Mouse (Mus musculus) embryonic facial prominence, embryonic 10.5 days (tissue): ENCODE results near the gene Ssr1. TPM values are rescaled to one million over a fixed set of nuclear protein-coding genes. Genes with fewer than 3 reads are reported as not detected.

Source experiments
- DNase-seq: peaks from one replicate; pipeline ENCODE4 v3.0.0-alpha.2; 2017; ENCODE audit warnings: low spot score
- H3K27ac ChIP-seq: fragments of 300-500 bp; sonication (generic); replicated peaks from 2 replicates; pipeline ENCODE4 v1.5.1; 2016; ENCODE audit warnings: mild to moderate bottlenecking
- H3K27me3 ChIP-seq: fragments of 300-500 bp; sonication (generic); replicated peaks from 2 replicates; pipeline ENCODE4 v1.6.1; 2016; ENCODE audit warnings: low read depth, mild to moderate bottlenecking; ENCODE audit not compliant: poor library complexity, severe bottlenecking
- H3K36me3 ChIP-seq: fragments of 300-500 bp; sonication (generic); replicated peaks from 2 replicates; pipeline ENCODE4 v1.6.1; 2016; ENCODE audit warnings: mild to moderate bottlenecking, moderate library complexity
- H3K4me1 ChIP-seq: fragments of 300-500 bp; sonication (generic); 2 replicates; pipeline ENCODE4 v1.6.1; 2016
- H3K4me3 ChIP-seq: fragments of 300-500 bp; sonication (generic); 2 replicates; pipeline ENCODE4 v1.5.1; 2016; ENCODE audit warnings: mild to moderate bottlenecking, moderate library complexity
- H3K9me3 ChIP-seq: fragments of 300-500 bp; sonication (generic); 2 replicates; pipeline ENCODE4 v1.6.1; 2016; ENCODE audit warnings: mild to moderate bottlenecking
- WGBS: fragments of 180-500 bp; shearing (Covaris S2); methylation state at CpG from one replicate; pipeline ENCODE4 v1.1.7; 2016; 5-methylcytosine and 5-hydroxymethylcytosine counted together
- polyA plus RNA-seq: library from polyadenylated mRNA; unstranded; fragments of >200 nt; fragmentation: Nextera tagmentation; extraction: Ambion mirVana; gene quantifications from 2 replicates; pipeline ENCODE4 v1.2.1, GENCODE M21; 2016

Ssr1 gene
- 107 and 110 TPM in 2 replicates for polyA plus RNA-seq

DNA sequence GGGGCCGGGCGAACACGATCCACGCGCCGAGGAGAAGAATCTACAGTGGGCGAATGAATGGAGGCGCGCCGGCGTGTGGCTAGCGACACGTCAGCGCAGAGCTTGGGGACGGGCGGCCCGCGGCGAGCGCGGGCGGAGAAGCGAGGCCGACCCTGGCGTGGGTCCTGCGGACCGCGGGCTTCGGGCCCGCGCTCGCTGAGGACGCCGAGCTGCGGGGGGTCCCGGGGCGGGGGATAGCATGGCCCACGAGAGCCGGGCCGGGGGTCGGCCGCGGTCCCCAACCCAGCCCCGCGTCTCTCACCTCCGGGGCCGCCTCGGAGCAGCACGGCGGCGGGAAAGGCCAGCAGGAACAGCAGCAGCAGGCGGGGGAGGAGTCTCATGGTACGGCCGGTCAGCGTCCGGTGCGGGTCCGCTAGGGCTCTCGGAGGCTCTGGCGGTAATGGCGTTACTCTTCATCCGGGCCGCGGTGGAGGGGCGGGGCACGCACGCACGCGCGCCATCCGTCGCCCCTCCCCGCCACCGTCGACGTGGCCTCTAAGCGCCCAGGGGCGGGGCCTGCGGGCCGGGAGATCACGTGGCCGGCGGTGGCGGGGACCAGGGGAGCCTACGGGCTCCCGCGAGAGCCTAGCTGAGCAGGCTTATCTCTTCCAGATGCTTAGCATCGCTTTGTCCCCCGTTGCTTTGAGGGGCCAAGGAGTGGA is at the start of gene Ssr1:
TSS of gene Ssr1 (minus strand) at position 514 of the 701 bp plus-strand sequence.
- Histone ChIP-seq H3K27me3 (no peaks in the 10 kb centered on the region), H3K27ac (peak within 1 kb of the TSS; percentile 94), H3K36me3 (peaks cover 30% of the 10 kb centered on the region), H3K9me3 (no peaks in the 10 kb centered on the region), H3K4me3 (peak within 1 kb of the TSS; percentile 77), H3K4me1 (peaks cover 14% of the 10 kb centered on the region)
- under 1% methylated on average over 89 of the region's 89 CpGs for WGBS
- peak; percentile 98 for DNase-seq

DNA sequence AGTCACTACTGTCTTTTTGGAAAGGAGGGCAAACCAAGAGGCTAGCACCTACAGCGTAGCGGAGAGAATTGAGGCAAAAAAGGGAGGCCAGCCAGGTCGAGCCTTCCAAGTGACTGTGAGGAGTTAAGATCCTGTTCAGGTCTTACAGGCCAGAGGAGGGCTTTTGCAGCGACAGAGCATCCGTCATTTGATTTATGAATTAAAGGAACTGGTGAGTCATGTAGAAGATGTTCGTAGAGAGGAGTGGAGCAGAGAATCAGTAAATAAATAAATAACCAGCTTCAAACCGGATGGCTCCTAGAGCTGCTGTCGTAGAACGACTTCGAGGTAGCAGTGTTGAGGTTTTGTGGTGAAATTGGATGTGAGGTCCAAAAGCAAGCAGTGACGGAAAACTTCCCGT is 43.8 kb upstream of the Ssr1 start:
- DNase-seq = no peak
- Histone ChIP-seq H3K36me3 (peaks cover 41% of the 10 kb centered on the region), H3K27me3 (no peaks in the 10 kb centered on the region), H3K4me3 (peak overlapping the region; percentile 95), H3K9me3 (no peaks in the 10 kb centered on the region), H3K27ac (peak overlapping the region; percentile 87), H3K4me1 (peaks cover 19% of the 10 kb centered on the region)
- 56% methylated on average over 12 of the region's 12 CpGs for WGBS

DNA sequence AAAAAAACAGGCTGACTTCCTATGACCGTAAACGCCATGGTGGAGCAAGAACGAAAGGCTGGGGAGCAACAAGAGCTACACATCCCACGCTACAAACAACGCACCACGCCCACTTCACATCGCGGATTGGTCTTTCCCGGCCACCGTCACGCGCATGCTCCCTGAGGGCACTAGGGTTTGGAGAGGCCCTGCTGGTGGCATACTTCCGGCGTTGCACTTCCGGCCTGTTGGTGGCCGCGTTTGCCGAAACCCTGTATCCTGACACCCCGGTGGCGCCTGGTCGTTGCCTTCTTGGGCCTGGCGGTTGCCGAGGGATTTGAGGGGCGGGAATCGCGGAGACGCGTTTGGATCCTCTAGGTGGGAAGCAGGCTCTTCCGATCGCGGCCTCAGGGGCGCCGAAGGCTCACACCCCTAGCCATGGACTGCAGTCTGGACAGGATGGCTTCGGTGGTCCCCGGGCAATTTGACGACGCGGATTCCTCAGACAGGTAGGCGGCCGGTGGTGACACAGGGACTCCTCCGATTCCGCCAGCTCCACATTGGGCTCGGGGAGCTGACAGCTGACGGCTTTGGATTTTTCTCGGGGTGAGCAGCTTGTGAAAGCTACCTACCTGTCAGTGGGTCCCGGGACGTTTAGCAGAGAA is 43.1 kb upstream of the Ssr1 start, which contains the start of gene Cage1:
TSS of gene Cage1 (minus strand) at position 26 of the 644 bp plus-strand sequence.
- under 1% methylated on average over 47 of the region's 47 CpGs for WGBS
- H3K9me3 ChIP-seq = no peaks in the 10 kb centered on the region
- H3K27ac ChIP-seq = peak within 1 kb of the TSS; percentile 87
- DNase-seq = peak; percentile 98
- peaks cover 19% of the 10 kb centered on the region for H3K4me1 ChIP-seq
- peak within 1 kb of the TSS; percentile 95 for H3K4me3 ChIP-seq
- no peaks in the 10 kb centered on the region for H3K27me3 ChIP-seq
- peaks cover 35% of the 10 kb centered on the region for H3K36me3 ChIP-seq

DNA sequence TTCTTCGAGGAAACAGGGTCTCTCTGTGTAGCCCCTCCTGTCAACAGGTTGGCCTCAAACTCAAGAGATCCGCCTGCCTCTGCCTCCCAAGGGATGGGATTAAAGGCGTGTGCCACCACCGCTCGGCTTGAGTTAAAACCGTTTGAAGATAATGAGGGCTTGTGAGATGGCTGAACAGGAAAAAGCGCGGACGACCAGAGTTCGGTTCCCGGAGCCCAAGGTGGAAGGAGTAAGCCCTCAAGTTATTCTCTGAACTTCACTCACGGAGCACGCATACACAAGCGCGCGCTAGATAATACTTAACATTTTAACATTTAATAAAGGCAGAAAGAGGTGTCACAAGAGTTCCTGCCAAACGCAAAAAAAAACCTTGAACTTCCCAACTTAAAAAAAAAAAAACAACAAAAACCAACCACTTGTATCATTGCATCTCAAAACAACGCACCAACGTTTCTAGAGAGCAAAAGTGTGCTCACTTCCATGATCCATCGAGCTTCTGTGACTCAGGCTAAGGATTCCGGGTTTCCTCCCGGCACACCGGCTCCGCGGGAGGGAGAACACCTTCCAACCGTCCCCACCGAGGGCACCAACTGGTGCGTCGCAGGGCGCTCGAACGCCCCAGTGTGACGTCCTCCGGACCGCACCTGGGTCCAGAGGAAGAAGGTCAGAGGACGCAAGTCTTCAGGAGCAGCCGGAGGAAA is 42.5 kb upstream of the Ssr1 start, which contains the start of gene Riok1:
TSS of gene Riok1 (plus strand) at position 653 of the 701 bp plus-strand sequence.
- H3K9me3 ChIP-seq = no peaks in the 10 kb centered on the region
- 12% methylated on average over 37 of the region's 37 CpGs for WGBS
- H3K4me3 ChIP-seq = peak within 1 kb of the TSS; percentile 95
- peak within 1 kb of the TSS; percentile 87 for H3K27ac ChIP-seq
- no peaks in the 10 kb centered on the region for H3K27me3 ChIP-seq
- peaks cover 28% of the 10 kb centered on the region for H3K36me3 ChIP-seq
- DNase-seq = peak; percentile 11
- H3K4me1 ChIP-seq = peaks cover 19% of the 10 kb centered on the region

DNA sequence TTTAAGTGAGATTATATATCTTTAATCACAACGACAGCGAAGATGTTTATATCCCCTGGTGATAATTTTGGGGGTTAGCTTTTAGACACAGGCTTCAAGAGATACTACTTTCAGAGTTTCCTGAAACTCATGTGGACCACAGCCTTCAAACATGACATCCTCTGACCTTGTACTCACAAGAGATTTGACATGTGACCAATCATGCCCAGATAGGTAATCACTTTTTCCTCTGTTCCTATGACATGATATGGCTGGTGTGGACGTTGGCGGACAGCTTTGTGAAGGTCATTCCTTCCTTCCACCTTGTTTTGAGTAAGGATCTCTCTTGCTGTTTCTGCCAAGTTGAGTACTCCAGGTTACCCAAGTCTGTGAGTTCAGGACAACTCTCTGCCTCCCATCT is 34.4 kb upstream of the Ssr1 start:
- DNase-seq = no peak
- Histone ChIP-seq H3K9me3 (no peaks in the 10 kb centered on the region), H3K36me3 (no peaks in the 10 kb centered on the region), H3K4me3 (no peak overlapping the region), H3K27ac (no peak overlapping the region), H3K4me1 (no peaks in the 10 kb centered on the region), H3K27me3 (no peaks in the 10 kb centered on the region)
- WGBS = 89% methylated on average over 4 of the region's 4 CpGs

DNA sequence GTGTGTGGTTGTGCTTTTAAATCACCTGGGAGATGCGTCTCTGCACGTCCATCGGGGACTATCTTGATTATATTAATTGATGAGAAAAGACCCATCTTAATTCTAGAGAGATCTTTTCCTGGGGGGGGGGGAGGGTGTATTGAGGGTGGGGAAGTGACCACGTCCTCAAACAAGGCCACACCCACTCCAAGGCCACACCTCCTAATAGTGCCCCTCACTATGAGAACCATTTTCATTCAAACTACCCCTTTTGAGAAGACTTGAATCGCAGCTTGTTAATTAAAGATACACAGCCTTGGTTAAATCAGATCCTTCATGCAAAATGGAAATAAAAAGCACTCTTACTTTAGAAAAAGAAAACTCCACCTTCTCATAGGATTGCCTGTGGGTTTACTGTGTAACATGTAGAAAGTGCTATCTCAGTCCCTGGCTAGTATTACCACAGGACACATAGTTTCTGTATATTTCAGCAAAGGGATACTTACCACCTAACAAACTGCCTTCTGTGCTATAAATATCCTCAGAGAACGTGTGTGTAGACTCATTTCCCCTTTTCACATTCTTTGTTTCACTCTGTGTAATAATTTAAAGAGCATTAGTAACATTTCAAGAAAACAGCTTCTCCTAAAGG is 33.7 kb upstream of the Ssr1 start:
- Histone ChIP-seq H3K36me3 (no peaks in the 10 kb centered on the region), H3K4me3 (no peak overlapping the region), H3K4me1 (no peaks in the 10 kb centered on the region), H3K27me3 (no peaks in the 10 kb centered on the region), H3K9me3 (no peaks in the 10 kb centered on the region), H3K27ac (no peak overlapping the region)
- no peak for DNase-seq
- 68% methylated on average over 6 of the region's 6 CpGs for WGBS

DNA sequence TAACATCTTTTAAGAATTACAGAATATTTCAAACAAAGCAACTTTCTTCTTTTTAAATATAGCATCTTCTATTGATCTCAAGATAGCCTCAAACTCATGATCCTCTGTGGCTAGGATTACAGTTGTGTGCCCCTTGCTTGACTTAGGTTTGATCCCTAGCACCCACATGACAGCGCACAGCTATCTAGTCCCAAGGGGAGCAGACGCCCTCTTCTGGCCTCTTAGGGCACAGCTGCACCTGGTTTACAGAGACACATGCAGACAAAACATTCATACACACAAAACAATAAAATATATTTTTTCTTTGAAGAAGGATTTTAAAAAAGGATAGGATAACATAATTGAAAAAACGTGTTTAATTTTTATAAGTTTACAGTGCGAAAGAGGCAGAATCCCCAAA is 31.9 kb upstream of the Ssr1 start:
- 36% methylated on average over 4 of the region's 4 CpGs for WGBS
- no peak for DNase-seq

DNA sequence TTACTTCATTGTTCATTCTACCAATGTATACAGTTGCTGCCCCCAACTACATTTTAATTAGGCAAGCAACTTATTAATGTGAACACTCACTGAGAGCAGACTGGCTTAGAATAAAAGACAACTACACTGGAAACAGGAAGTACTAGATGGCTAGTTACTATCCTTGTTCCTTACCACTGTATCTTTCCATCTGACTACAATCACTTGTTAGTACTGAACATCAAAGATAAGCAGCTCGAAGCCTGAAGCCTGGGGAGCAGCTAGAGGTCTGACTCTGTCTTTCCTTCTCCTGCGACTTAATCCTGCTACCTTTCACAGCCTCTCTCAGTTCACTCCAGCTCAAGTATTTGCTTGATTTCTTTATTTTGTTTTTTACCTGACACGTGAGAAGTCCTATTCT is 24.8 kb upstream of the Ssr1 start:
- Histone ChIP-seq H3K27me3 (no peaks in the 10 kb centered on the region), H3K9me3 (no peaks in the 10 kb centered on the region), H3K4me1 (no peaks in the 10 kb centered on the region), H3K36me3 (no peaks in the 10 kb centered on the region), H3K27ac (no peak overlapping the region), H3K4me3 (no peak overlapping the region)
- DNase-seq = no peak
- WGBS = 70% methylated on average over 3 of the region's 3 CpGs

More for the DNA sequence above, 31.9 kb upstream of the Ssr1 start:
- no peaks in the 10 kb centered on the region for H3K36me3 ChIP-seq
- no peaks in the 10 kb centered on the region for H3K9me3 ChIP-seq
- no peaks in the 10 kb centered on the region for H3K27me3 ChIP-seq
- H3K27ac ChIP-seq = no peak overlapping the region
- no peak overlapping the region for H3K4me3 ChIP-seq
- no peaks in the 10 kb centered on the region for H3K4me1 ChIP-seq

DNA sequence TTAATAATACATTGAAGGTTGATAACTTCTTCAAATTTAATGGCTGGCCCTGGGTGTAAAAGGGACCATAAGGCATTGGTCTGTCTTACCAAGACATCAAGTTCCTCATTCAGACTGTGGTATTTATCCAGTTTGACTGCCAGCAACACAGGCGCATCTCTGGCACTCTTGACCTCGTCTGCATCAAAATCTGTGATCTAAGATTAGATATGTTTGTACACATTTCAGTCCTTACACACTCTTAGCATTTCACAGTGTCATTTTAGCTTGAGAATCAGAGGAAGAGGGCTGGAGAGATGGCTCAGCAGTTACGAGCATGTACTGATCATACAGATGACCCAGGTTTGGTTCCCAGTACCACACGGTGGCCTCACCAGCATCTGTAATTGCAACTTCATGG is 21.6 kb upstream of the Ssr1 start:
- DNase-seq = no peak
- Histone ChIP-seq H3K27ac (no peak overlapping the region), H3K36me3 (no peaks in the 10 kb centered on the region), H3K4me3 (no peak overlapping the region), H3K27me3 (no peaks in the 10 kb centered on the region), H3K4me1 (no peaks in the 10 kb centered on the region), H3K9me3 (no peaks in the 10 kb centered on the region)
- 87% methylated on average over 4 of the region's 4 CpGs for WGBS

DNA sequence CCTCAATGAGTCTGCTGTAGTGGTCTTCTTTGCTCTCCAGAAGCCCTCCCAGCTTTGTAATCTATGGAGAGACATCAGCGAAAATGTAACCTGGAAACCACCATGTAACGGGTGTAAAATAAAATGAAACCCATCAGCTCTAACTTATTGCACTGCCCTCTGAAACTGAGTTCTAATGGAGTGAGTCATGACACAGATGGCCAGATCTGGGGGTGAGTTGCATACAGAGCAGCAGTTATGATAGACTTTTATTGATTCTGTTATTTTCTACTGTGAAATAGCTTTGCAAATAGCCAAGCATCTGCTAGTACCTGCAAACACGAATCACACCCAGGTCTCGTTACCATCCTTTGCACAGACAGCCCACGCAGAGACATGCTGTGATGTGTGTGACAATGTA is 18.4 kb upstream of the Ssr1 start:
- no peak for DNase-seq
- no peaks in the 10 kb centered on the region for H3K36me3 ChIP-seq
- WGBS = 86% methylated on average over 5 of the region's 5 CpGs
- H3K9me3 ChIP-seq = no peaks in the 10 kb centered on the region
- H3K4me1 ChIP-seq = no peaks in the 10 kb centered on the region
- H3K27ac ChIP-seq = no peak overlapping the region
- no peaks in the 10 kb centered on the region for H3K27me3 ChIP-seq
- H3K4me3 ChIP-seq = no peak overlapping the region

DNA sequence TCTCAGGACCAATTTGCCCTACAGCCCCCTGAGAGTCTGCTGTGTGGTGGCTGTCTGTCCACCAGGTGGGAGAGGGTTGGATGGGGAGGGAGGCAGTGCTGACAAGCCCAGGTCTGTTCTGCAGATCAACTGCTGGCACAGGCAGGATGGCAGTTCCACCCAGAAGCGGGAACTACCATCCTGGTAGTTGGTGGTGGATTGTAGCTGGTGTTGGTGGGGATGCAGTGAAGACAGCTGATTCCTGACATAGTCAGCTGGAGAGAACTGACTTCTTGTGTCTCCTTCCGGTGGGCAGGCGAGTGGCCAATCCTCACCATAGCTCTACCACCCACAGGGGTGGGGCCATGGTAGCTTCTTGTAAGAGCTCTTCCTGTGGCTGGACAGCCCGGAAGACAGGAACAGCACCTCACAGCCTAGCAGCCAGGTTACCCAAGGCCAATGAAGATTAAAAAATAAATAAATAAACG is 16.5 kb upstream of the Ssr1 start:
- H3K9me3 ChIP-seq = no peaks in the 10 kb centered on the region
- no peak overlapping the region for H3K27ac ChIP-seq
- H3K36me3 ChIP-seq = no peaks in the 10 kb centered on the region
- H3K4me3 ChIP-seq = no peak overlapping the region
- H3K27me3 ChIP-seq = no peaks in the 10 kb centered on the region
- 79% methylated on average over 5 of the region's 5 CpGs for WGBS
- no peak for DNase-seq
- no peaks in the 10 kb centered on the region for H3K4me1 ChIP-seq

DNA sequence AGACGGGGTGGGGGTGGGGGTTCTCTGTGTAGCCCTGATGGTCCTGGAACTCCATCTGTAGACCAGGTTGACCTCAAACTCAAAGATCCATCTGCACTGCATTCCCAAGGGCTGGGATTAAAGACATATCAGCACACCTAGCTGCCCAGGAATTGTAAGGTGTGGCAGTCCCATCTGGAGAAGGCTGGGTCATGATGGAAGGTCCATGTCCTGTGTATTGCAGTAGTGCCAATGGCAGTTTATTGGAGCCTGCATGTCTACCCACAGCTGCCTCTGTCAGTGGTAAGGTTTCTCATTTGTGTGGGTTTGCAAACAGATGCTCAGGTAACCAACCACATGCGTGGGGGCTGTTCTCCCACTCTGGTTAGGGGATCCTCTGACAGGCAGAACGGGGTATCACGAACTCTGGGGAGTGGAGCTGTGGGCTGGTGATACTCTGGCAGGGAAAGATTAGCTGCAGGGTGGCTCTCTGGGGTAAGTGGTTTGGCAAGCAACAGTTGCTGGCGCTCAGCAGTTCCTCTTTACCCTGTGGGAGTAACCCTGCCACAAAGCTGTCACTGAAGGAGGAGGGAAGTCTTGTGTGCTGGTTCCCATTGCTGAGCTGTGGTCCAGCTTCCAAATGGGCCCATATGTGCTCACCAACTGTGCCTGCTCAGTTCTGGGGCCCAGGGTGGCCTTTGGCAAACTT is 15.8 kb upstream of the Ssr1 start:
- Histone ChIP-seq H3K27ac (no peak overlapping the region), H3K9me3 (no peaks in the 10 kb centered on the region), H3K36me3 (no peaks in the 10 kb centered on the region), H3K27me3 (no peaks in the 10 kb centered on the region), H3K4me1 (no peaks in the 10 kb centered on the region), H3K4me3 (no peak overlapping the region)
- DNase-seq = no peak
- WGBS = 87% methylated on average over 5 of the region's 5 CpGs
